Mouse (Mus musculus): ENCODE data around the gene Mif.
"Not testable (repeated sequence)": the region's sequence is repeated elsewhere in the genome, so short reads cannot be mapped to it uniquely, and the experiment has no call there.

Mif gene

GRCm38 (mm10) chr10:75872915-75873542, 13.0 kb upstream of the Mif start:
- no peak for DNase-seq

DNA sequence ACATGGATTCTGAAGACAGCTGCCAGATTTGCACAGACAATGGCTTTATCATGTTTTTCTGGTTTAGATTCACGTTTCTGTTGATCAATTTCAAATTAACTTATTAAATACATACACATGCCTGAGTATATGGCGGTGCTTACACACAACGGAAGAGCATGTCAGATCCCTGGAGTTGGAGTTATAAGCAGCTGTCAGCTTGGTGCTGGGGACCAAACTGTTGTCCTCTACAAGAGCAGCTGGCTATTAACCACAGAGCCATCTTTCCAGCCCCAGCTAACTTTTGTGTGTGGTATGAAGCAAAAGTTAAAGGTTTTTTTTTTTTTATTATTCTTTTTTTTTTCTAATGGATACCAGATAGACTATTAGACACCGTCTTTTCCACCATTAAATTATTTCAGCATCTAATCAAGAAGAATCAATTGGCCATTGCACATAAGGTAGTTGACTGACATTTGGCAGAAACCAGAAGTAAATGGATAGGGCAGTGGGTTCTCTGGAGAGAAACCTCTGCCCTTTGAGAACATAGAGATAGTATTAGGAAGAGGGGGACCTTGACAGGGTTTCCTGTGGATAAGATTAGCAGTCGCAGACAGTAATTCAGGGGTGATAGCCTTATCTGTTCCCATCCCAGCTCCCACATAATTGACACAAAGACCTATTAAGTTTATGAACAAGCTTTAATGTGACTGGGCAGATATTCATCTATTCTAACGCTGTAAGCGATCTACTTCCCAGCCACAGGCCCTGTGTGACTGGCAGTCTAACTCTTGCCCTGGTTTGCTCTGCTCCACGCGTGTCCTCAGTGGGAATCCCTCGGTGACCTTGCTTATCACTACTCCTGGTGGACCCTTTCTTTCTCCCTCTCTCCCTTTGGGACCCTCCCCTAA, 12.2 kb upstream of the Mif start:
- no peak for DNase-seq

- no peak for DNase-seq
Measured at GRCm38 (mm10) chr10:75861587-75861986, 1.5 kb upstream of the Mif start.

DNA sequence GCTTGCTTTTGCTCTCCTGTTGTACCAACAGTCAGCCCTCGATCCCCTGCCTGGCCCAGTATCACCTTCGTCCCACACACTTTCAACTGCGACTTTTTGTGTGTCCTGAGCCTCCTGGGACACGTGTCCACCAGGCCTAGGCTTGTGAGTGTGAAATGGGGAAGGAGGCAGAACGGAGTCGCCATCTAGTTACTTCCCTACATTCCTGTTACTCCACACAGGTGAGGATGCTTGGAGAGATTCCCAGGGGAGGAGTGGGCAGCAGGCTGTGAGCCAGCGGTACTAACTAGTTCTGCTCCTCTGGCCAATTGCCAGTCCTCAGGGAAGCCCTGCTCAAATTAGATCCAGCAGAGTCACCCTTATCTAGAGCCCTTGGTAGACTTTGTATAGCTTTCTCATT, 706 bp upstream of the Mif start:
- DNase-seq: no peak

- no peak for DNase-seq
Measured at GRCm38 (mm10) chr10:75859107-75859746, 813 bp downstream of the Mif start.

DNA sequence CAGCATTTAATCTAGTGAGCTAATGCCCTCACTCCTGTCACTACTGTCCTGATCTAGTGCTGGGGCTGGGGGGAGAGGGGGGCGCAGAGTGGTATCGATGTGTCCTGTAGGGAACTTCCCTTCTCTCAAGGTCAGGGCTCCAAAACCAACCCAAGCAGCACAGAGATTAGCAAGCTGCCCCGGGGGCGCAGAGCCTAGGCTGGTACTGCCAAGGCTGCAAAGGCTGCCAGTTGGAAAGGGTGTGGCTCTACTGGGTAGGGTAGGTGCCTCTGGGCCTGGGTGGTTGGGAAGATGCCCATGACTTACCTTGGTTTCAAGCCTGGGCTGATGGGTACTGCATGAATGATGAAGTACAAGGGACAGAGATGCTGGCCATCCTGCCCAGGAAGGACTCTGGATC, 2.4 kb downstream of the Mif start:
- no peak for DNase-seq

DNA sequence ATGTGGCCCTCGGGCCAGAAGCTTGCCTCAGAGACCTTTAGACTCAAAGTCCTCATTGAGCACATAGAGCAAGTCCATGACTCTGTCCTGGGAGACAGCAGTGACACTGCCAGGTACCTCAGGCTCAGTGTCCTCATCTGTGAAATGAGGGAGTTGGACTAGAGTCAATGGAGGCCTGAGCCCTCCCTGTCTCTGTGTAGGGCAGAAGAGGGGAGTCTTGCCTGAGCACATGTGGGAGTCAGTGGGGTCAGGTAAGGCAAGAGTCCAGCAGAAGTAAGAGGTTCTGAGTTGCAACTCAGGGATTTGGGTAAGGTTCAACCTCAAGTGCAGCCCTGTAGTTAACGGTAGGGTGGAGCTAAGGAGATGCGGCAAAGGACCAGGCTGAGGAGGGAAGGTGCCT, 3.1 kb downstream of the Mif start:
- DNase-seq: no peak

DNA sequence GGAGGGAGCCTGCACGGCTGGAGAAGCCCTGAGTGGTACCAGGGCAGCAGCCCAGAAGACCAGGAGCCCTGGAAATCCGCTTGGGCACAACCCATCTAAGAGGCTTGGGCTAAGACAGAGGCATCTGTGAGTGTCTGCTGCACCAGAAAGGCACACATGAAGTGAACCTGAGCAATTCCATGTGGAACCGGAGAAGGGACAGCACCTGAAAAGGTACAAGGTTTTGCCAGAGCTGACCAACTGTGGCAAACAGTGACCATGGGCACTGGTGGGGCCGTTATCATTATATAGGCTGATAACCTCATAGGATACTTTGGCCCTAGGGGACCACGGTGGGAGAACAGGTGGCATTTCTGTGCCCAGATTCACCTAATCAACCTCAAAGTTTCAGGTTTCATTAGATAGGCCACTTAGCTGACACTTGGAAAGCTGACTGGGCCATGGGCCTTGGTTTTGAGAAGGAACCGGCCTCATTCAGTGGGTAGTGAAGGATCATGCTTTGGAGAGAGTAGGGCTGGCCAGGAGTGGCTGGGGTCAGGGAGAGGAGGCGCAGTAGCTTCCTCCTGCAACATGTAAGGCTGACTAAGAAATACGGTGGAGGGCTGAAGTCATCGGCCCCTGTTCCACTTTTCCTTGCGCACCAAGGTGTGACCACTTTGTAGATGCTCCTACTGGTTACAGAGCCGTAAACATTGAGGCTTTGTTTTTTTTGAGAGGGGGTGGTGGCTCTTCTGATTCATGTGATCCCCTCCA, 3.7 kb downstream of the Mif start:
- DNase-seq: no peak

- no peak for DNase-seq
Measured at GRCm38 (mm10) chr10:75855416-75855981, 4.5 kb downstream of the Mif start.

DNA sequence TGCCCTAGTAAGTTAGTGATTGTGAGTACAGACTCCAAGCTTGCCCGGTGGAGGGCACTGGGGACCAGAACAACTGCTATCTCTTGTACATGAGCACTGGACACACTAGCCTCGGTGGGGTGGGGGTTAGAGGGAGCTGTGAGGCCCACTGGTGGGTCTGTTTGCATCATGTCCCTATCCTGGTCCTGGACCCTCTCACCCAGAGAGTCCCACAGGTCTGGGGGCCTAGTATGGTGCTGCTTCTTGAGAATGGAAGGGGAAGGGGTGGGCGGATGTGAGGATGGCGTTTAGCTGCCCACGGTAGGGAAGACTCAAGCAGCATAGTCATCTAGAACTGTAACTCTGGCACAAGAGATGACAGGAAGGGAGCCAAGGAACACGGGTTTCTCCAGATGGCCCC, 5.2 kb downstream of the Mif start:
- no peak for DNase-seq

- DNase-seq: no peak
Measured at GRCm38 (mm10) chr10:75854096-75854495, 5.9 kb downstream of the Mif start.

DNA sequence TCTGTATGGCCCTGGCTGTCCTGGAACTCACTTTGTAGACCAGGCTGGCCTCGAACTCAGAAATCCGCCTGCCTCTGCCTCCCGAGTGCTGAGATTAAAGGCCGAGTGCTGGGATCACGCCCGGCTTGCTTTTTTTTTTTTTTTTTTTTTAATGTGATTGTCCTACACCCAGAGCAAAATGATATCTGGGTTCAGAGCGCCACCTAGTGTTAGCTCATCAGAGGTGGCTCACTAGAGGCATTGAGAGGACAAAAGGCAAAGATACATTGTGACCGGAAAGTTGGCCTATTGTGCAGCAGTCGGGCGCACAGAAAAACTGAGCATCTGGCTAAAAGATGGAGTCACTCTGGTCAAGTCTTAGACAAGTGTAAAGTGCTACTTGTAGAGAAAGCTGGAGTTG, 6.6 kb downstream of the Mif start:
- peak; percentile 88 for DNase-seq

GRCm38 (mm10) chr10:75852539-75853125, 7.4 kb downstream of the Mif start:
- DNase-seq: no peak

- no peak for DNase-seq
Measured at GRCm38 (mm10) chr10:75851681-75852080, 8.4 kb downstream of the Mif start.

DNA sequence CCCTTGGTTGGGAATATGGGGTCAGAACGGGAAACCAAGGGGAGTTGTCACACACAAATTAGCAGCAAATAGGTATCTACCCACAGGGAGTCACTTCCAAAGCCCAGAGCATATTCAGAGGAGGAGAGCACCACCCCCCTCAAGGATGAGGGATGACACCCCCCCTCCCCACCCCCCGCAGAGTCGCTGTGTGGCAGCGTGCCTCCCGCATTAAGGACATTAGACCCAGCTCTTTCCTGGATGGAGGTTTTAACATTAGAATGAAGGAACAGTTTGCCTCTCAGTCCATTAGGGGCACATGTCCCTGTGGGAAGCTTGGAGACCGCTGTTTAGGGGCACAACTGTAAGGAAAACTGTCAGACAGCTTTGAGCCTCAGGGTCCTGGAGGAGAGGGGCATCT, 9.0 kb downstream of the Mif start:
- no peak for DNase-seq

DNA sequence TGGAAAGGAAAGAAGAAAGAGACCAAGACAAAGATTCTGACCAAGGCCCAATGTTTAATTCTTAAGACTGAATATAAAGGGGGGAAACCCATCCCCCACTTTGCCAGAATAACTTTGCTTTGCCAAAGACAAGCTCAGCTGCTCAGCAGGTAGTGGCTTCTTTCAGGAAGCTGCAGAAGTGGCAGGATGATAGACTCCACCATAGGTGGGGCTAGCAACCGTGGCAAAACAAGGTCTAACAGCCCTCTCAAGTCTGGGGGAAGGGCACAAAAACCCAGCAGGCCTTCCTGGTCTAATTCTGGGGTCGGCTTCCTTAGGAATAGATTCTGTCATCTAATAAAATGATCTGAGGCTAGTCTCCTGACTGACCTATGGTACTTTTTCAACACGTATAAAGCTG, 11.7 kb downstream of the Mif start:
- DNase-seq: peak; percentile 27

GRCm38 (mm10) chr10:75845306-75845930, 14.6 kb downstream of the Mif start:
- DNase-seq: no peak

DNA sequence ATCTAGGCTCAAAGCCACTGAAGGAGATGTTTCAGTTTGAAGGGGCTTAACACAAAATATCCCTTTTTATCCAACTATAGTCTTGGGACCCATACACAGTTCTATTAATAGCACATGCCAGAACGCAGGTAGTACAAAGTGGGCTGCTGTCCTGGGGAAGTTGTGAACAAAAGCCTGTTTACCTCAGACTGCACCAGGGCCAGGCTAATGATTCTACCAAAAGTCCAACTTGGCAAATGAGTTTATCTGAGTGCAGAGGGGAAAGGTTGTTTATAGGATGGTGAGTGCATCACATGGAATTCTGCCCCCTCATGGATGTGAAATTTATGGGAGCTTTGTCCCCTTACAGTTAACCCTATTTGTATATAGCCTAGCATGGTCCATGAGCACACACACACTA, 15.2 kb downstream of the Mif start:
- no peak for DNase-seq

DNA sequence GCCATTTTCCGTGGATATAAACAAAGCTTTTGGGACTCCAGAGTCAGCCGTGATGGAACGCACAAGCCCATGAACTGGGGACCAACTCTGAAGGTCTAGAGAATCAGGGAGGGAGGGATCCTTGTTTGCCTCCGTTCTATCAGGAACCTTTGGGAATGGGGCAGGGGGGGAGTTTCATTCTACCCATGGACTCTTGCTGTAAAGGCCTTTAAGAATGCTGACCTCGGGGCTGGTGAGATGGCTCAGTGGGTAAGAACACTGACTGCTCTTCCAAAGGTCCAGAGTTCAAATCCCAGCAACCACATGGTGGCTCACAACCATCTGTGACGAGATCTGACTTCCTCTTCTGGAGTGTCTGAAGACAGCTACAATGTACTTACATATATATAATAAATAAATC, 16.1 kb downstream of the Mif start:
- not testable (repeated sequence) for DNase-seq

GRCm38 (mm10) chr10:75839092-75839491, 20.9 kb downstream of the Mif start:
- DNase-seq: no peak

- DNase-seq: peak; percentile 90
Measured at GRCm38 (mm10) chr10:75837248-75837759, 22.7 kb downstream of the Mif start, which contains the start of gene Gstt2. Gene Gstt2, minus strand, starts transcription at chr10:75837424.

Data from thymus, postnatal 25 days (tissue).